Mouse (Mus musculus) left cerebral cortex, postnatal 10 days (tissue): Measurements from ENCODE around the gene Pcyt1a. TPM values are rescaled to one million over a fixed set of nuclear protein-coding genes. Genes with fewer than 3 reads are reported as not detected.
"Not testable (repeated sequence)": the region's sequence is repeated elsewhere in the genome, so short reads cannot be mapped to it uniquely, and the experiment has no call there.

Experiments used
- DNase-seq, 2 experiments: peaks; one replicate each; pipeline ENCODE4 v3.0.0; 2021 to 2022; ENCODE audit warnings: low spot score in 2 of 2, mixed read lengths in 1 of 2; ENCODE audit errors: extremely low spot score in 1 of 2
- intact Hi-C: fragments of 180-260 bp; cut with DNase I; formaldehyde crosslinking; loops from one replicate; pipeline ENCODE4 v1.15.1; 2025
- total RNA-seq, 2 experiments: library from RNA; stranded (reverse); gene quantifications; 2 replicates each; pipeline ENCODE4 v1.2.3; 2021

The Pcyt1a gene
- total RNA-seq, 2 experiments from 2014 or later: 44.1 to 44.3 TPM

GRCm38 (mm10) chr16:32462950-32463349 lies 32.2 kb downstream of the Pcyt1a start:
- intact Hi-C loops: no loop called here
- DNase-seq: no peak

DNA sequence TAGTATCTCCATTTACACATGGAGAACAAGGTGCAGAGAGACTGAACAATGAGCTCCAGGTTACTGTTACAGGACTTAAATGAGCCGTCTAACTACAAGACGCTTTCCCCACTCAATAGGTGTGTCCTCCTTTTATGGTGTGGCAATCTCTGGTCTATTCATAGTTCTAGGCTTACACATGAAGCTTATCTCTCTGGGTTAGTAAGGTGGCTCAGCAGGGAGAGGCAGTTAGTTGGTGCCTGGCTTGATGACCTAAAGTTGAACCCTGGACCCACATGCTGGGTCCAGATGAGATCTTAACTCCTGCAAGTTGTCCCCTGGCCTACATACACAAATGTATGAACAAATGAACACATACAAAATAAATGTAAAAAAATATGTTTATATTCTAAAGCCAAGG lies 32.7 kb downstream of the Pcyt1a start:
- intact Hi-C loops: no loop called here

DNA sequence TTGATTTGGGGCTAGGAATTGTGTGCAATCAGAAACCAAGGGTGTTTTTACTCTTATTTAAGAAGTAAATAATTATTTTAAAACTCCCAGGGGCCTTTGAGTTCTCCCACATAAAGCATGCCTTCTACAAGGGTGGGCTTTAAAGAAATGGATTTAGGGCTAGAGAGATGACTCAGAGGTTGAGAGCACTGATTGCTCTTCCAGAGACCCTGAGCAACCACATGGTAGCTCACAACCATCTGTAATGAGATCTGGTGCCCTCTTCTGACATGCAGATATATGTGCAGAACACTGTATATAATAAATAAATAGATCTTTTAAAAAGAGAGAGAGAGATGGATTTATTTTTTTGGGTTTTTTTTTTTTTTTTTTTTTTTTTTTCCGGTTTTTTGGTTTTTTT lies 34.2 kb downstream of the Pcyt1a start:
- DNase-seq: no peak
- intact Hi-C loops: no loop called here

More for the DNA sequence above, 32.7 kb downstream of the Pcyt1a start:
- no peak for DNase-seq

- no peak for DNase-seq
- intact Hi-C loops: no loop called here
These were observed 37.8 kb downstream of the Pcyt1a start for GRCm38 (mm10) chr16:32468488-32468887.

- intact Hi-C loops: no loop called here
- no peak for DNase-seq
These were observed 38.8 kb downstream of the Pcyt1a start for GRCm38 (mm10) chr16:32469404-32470105.

DNA sequence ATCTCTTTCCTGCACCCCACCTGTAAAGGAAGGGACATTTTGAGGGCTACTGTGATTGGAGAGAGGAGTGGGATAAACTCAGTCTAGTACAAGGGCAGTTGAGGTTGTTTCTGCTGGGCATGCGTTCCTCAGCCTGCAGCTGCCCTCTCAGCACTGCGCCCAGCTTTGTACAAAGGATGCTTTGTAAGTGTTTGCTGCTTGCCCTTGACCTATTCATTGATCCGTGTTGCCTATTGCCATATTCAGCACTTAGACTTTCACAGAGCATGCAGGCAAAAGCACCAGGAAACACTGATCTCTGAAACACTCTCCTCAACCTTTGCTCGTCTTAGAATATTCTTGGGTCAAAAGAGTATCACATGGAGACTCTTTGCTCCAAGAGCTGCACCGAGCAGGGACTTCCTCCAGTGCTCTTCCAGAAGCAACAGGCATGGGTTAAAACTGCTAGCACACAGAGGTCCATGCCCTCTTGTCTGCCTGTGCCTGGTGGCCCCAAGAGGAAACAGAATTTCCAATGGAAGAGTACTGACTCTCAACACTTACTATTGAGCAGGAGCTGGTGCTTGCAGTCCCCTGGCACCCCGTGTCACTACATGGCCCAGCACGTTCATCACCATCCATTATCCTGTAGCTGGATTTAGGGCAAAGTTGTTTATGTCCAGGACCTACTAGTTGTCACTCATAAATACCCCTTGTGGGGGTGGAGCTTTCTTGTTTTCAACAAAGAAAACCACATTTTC lies 41.7 kb downstream of the Pcyt1a start:
- DNase-seq: no peak
- intact Hi-C loops: no loop called here

DNA sequence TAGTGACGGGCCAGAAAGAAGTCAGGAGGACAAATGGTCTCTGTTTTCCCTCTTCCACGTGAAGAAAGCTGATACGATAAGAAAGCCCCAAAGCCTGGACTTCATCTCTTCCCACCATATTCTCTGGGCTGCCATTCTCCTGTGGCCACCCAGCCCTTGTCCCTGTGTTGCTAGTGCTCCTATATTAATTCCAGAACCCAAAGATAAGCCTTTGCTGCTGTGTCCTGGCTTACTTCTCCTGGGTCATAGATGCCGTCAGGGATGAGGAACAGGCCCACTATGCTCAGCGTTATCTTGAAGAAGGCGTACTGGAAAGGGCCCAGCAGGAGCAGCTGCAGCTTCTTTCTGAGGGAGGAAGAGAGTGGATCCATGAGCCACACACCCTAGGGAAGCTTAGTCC lies 46.6 kb downstream of the Pcyt1a start:
- intact Hi-C loops: no loop called here
- no peak for DNase-seq

- DNase-seq: no peak
- intact Hi-C loops: no loop called here
These were observed 48.7 kb downstream of the Pcyt1a start for GRCm38 (mm10) chr16:32479415-32479814.

DNA sequence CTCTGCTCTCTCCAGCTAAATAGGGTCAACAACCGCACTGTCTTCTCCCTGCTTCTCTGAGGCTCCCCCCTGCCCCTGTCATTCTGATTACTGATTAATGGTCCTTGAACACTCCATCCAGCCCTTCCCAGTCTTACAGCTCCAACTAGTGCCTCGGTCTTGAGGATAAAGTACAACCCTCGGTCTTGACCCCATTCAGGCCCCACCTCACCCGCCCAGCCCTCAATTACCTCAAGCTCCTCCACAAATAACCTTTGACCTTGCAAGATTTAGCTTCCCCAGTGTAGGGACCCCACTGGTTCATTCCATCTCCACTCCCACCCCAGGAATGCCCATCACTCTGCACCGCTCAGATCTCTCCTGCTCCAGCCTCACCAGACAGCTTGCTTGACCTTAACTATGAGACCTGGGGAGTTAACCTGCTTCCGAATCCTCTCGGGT lies 53.7 kb downstream of the Pcyt1a start:
- intact Hi-C loops: no loop called here
- DNase-seq: no peak

DNA sequence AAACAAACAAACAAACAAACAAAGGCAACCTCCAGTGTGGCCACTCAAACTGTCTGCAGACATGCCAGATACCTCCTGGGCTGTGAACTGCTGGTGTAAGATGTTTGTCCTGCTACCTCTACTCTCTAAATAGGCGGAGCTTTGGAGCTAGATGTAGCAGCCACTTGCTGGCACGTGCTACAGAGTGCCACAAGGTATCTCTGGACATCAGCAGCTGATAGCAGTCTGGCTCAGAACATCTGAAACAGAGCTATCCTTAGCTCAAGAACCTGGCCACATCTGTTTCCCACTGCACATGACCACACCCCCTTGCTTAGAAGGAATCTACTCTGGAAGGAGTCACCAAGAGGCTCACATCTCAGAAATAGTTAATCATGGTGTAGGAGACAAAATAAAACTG lies 54.5 kb downstream of the Pcyt1a start:
- intact Hi-C loops: no loop called here
- DNase-seq: no peak

DNA sequence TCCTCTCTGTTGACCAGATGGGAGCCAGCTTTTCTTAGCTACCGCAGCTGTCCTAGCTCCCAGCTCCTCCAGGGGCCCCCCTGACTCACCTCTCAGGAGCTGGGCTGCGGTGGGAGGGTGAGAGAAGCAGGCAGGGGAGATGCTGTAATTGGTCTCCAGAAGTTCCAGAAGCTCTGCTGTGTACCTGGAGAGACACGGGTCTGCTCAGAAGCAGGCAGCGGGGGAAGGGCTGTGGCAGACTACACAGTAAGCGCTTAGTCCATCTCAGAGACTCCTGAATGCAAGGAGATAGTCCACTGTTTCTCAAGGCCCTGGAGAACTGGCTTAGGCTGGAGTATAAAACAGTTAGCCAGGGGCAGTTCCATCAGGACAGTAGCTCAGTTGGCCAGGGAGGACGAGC lies 55.3 kb downstream of the Pcyt1a start:
- DNase-seq: no peak
- intact Hi-C loops: no loop called here

DNA sequence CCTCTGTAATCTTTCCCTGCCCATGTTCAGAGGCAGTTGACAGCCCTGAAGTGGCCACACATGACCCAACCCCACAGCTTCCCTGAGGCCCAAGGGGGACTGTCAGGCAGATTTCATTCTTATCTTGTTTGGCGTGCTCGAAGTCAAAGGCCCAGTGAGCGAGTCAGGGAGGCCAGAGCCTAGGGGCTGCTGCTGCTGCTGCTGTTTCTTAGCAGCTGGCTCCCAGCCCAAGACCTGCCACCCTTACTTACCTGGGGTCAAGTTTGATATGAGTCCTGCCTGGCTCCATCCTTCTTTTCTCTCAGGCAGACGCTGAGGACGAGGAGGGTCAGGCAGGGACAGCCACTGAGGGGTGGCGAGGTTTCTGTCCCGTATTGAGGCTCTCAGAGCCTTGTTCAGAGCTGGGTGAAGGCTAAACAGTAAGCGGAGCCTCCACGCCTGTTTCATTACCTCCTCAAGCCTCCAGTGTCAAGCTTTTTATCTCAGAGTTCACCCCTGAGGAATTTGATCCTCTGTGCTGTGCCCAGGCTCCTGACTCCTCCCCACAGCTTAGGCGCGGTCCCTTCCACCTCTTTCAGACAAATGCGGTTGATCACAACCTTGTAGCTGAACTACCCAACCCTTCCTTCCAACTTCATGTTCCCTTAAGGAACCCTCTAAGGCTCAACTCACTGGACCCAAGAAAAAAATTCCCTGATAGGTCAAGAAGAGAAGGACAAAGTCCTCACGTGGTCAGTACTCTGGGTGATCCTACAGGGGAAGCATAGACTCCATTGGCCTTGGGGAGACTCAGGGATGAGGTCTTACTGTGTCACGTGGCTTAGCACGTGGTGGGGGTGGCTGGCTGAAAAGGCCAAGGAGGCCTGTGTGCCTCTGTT lies 56.8 kb downstream of the Pcyt1a start, which contains the start of gene Slc51a:
Gene Slc51a, minus strand, starts transcription at position 646 of the 878 bp plus-strand sequence.
- intact Hi-C loops: no loop called here
- DNase-seq: no peak

- DNase-seq: no peak
- intact Hi-C loops: no loop called here
These were observed 58.2 kb downstream of the Pcyt1a start for GRCm38 (mm10) chr16:32488939-32489338.

DNA sequence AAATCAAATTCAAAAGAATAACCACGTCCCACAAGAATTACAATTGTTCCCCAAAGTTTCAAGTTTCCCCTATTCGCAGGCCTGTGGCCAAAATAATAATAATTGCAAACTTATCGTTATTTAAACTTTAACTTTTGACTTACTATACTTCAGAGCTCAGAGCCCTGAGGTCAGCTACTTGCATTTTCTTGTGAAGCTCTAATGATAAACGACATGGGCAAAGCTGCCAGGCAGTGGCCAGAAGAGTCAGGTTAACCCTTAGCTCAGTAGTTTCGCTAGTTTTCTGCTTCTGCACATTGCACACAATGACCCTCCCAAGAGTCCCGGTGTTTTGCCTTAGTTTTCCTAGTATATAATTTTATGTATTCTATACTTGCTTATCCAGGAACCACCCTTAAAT lies 63.6 kb downstream of the Pcyt1a start:
- DNase-seq, intact Hi-C loops: not testable (repeated sequence)

DNA sequence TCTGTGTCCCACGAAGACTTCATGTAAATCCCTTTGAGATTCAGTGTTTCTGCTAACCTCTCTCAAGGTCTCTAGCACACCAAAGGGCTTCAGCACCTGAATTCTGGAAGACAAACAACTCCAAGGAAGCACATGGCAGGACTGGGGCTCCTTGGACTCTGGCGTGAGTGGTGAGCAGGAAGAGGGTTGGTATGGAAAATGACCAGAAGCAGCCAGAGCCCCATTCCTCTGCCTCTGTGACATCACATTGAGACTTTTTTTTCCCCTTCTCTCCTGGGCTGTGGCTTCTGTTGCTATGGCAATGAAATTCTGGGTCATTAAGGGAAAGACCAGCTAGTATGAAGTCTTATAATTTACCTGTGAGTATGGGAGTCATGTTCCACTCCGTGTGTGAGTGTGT lies 65.2 kb downstream of the Pcyt1a start, which contains the start of gene Zdhhc19:
Gene Zdhhc19, plus strand, starts transcription at position 301 of the 400 bp plus-strand sequence.
- no peak for DNase-seq
- intact Hi-C loops: no loop called here

- intact Hi-C loops: no loop called here
- DNase-seq: no peak
These were observed 68.3 kb downstream of the Pcyt1a start for GRCm38 (mm10) chr16:32498996-32499395.

DNA sequence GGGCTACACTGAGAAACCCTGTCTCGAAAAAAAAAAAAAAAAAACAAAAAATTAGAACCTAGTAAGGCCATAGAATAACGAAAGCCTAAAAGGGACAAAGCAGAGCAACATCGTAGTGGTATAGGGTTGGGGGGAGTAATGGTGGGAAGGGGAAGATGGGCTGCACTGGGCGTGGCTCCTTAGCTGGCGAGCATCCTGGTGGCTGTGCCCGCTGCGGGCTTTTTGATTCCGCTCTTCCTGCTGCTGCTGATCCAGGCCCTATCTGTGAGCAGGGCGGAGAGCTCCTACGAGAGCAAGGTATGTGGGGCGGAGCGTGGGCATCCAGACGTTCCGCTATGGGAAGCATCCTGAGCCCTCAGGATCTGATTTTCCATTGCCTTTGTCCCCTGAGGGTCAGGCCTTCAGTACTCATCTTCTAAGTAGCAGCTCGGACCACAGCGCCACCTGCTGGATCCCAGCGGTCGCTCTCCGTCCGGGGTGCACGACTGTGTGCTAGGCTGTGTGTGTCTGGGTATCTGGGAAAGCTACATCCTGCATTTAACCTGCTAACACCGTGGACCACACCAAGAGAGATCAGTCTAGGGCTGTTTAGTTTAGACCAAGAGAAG lies 68.8 kb downstream of the Pcyt1a start:
- peak; percentile 70 to 87 for DNase-seq
- intact Hi-C loops: no loop called here

- DNase-seq: no peak
- intact Hi-C loops: no loop called here
These were observed 70.7 kb downstream of the Pcyt1a start for GRCm38 (mm10) chr16:32501459-32501858.
